Mouse (Mus musculus) heart, embryonic 14.5 days (tissue): ENCODE data around the gene Tns3. TPM values are rescaled to one million over a fixed set of nuclear protein-coding genes. Genes with fewer than 3 reads are reported as not detected.
A peak's percentile ranks its signal among the peaks of the same experiment; 100 is the strongest.

Experiments
- ATAC-seq: fragments of 200-750 bp; cut with Nextera tagmentation; 2 replicates; pipeline ENCODE4 v1.8.0; 2017; ENCODE audit warnings: low read depth, moderate TSS enrichment; ENCODE audit not compliant: insufficient number of reproducible peaks, insufficient read depth, low FRiP score
- H3K27ac ChIP-seq, 2 experiments: fragments of 200-500 bp in 1 of 2; fragments of 300-500 bp in 1 of 2; sonication (generic) in 1 of 2; replicated peaks in 1 of 2; 2 replicates each; pipeline ENCODE4 v1.5.1; 2012 to 2014; ENCODE audit warnings: low read depth in 2 of 2, low read length in 2 of 2, control low read depth in 1 of 2, mild to moderate bottlenecking in 1 of 2, mixed read lengths in 1 of 2; ENCODE audit not compliant: control insufficient read depth in 1 of 2, insufficient read depth in 1 of 2
- H3K27me3 ChIP-seq: fragments of 300-500 bp; sonication (generic); 2 replicates; pipeline ENCODE4 v1.6.1; 2014; ENCODE audit warnings: mild to moderate bottlenecking, low read length, control low read depth; ENCODE audit not compliant: control insufficient read depth, insufficient read depth
- H3K36me3 ChIP-seq: fragments of 300-500 bp; sonication (generic); 2 replicates; pipeline ENCODE4 v1.6.1; 2014; ENCODE audit warnings: mild to moderate bottlenecking, control low read depth, low read length, mixed read lengths; ENCODE audit not compliant: control insufficient read depth, insufficient read depth
- H3K4me1 ChIP-seq, 2 experiments: fragments of 200-500 bp in 1 of 2; fragments of 300-500 bp in 1 of 2; sonication (generic) in 1 of 2; 2 replicates each; pipeline ENCODE4 v1.6.1; 2012 to 2014; ENCODE audit warnings: low read length in 2 of 2, control low read depth in 1 of 2, mixed read lengths in 1 of 2; ENCODE audit not compliant: control insufficient read depth in 2 of 2, insufficient read depth in 2 of 2
- H3K4me2 ChIP-seq: fragments of 300-500 bp; sonication (generic); 2 replicates; pipeline ENCODE4 v1.6.1; 2014; ENCODE audit warnings: mild to moderate bottlenecking, low read length
- H3K4me3 ChIP-seq, 2 experiments: fragments of 200-500 bp in 1 of 2; fragments of 300-500 bp in 1 of 2; sonication (generic) in 1 of 2; 2 replicates each; pipeline ENCODE4 v1.5.1; 2012 to 2014; ENCODE audit warnings: low read length in 2 of 2, mild to moderate bottlenecking in 2 of 2, control low read depth in 1 of 2, low read depth in 1 of 2, moderate library complexity in 1 of 2; ENCODE audit not compliant: control insufficient read depth in 1 of 2, insufficient read depth in 1 of 2
- H3K9ac ChIP-seq: fragments of 300-500 bp; sonication (generic); 2 replicates; pipeline ENCODE4 v1.6.1; 2014; ENCODE audit warnings: mild to moderate bottlenecking, low read length
- H3K9me3 ChIP-seq: fragments of 300-500 bp; sonication (generic); 2 replicates; pipeline ENCODE4 v1.6.1; 2016; ENCODE audit warnings: low read length, control low read depth; ENCODE audit not compliant: control insufficient read depth
- WGBS: fragments of 180-500 bp; shearing (Covaris S2); extraction: QIAGEN DNeasy Blood & Tissue Kit; methylation state at CpG from one replicate; pipeline ENCODE4 v1.1.7; 2014; 5-methylcytosine and 5-hydroxymethylcytosine counted together
- polyA plus RNA-seq: library from polyadenylated mRNA; unstranded; fragments of >200 nt; fragmentation: Nextera tagmentation; extraction: Ambion mirVana; gene quantifications from 2 replicates; pipeline ENCODE4 v1.2.1, GENCODE M21; 2014

Gene Tns3
- polyA plus RNA-seq, 1 experiment from 2014 or later, result 14.1 TPM

DNA sequence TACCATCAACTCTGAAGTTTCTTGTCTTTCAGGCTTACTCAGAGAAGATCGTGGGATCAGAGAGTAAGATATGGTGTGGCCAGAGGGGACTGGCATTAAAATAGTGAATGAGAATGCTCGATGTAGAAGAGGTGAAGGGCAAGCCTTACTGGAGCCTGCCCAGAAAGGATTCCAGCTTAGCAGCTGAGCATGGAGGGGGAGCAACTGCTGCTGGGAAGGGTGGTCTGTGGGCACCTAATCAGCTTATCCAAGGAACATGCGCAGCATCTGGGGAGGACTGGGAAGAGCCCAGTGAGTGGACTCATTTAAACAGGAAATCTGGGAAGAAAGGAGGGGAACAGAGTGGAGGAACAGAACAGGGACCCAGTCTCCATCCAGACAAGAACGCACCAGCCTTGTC is 26.3 kb upstream of the Tns3 start:
- WGBS, result 62% methylated on average over 4 of the region's 4 CpGs
- no peak for ATAC-seq
- no peak overlapping the region for H3K27ac ChIP-seq
- H3K4me2 ChIP-seq, result no peak overlapping the region
- H3K27me3 ChIP-seq, result no peaks in the 10 kb centered on the region
- no peak overlapping the region for H3K9ac ChIP-seq
- no peak overlapping the region for H3K4me3 ChIP-seq
- peaks cover 21 to 28% of the 10 kb centered on the region in 2 experiments for H3K4me1 ChIP-seq
- 0 out of 2 replicates have a peak, but pooled peaks cover 4% of the 10 kb centered on the region for H3K9me3 ChIP-seq
- H3K36me3 ChIP-seq, result no peaks in the 10 kb centered on the region

DNA sequence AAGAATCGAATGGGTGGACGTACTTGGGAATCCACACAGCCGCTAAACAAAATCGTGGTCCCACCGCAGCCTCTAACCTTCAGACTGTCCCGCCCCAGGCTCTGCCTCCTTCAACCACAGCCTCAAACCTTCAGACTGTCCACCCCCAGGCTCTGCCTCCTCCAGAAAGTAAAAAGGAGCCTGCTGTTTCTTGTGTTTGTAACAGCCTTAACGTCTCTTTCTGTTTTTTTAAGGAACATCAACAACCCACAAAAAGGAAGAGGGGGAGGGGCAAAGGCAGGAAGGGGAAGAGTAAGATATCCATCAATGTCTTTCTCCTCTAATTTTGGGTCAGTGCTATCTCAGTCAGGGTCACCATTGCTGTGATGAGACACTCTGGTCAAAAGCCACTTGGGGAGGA is 25.2 kb upstream of the Tns3 start:
- no peak overlapping the region for H3K9ac ChIP-seq
- H3K36me3 ChIP-seq, result no peaks in the 10 kb centered on the region
- no peaks in the 10 kb centered on the region for H3K27me3 ChIP-seq
- peaks cover 21 to 28% of the 10 kb centered on the region in 2 experiments for H3K4me1 ChIP-seq
- ATAC-seq, result no peak
- H3K9me3 ChIP-seq, result 0 out of 2 replicates have a peak, but pooled peaks cover 2% of the 10 kb centered on the region
- no peak overlapping the region for H3K27ac ChIP-seq
- no peak overlapping the region for H3K4me2 ChIP-seq
- 78% methylated on average over 7 of the region's 7 CpGs for WGBS
- H3K4me3 ChIP-seq, result no peak overlapping the region

DNA sequence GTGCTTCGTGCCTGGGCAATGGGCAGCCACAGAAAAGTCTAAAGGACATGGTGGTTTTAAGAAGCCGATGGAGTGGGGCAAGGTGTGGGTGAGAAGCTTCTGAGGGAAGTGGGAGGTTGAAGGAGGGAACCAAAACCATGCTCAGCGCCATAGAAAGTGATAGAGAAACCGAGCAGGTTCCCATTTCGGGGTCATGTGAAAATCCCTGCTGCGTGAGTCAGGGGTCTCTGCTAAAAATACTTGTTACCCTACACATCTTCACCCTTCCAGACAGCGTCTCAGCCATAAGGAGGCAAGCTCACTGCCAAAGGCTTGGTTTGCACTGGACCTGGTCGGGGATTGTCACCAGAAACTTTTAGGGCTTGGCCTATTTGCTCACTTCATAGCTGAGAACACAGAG is 24.6 kb upstream of the Tns3 start:
- Histone ChIP-seq H3K9ac (no peak overlapping the region), H3K9me3 (no peaks in the 10 kb centered on the region), H3K4me2 (no peak overlapping the region), H3K36me3 (no peaks in the 10 kb centered on the region), H3K27me3 (no peaks in the 10 kb centered on the region), H3K27ac (no peak overlapping the region), H3K4me1 (peaks cover 21 to 28% of the 10 kb centered on the region in 2 experiments), H3K4me3 (no peak overlapping the region)
- no peak for ATAC-seq
- WGBS, result 91% methylated on average over 8 of the region's 8 CpGs

DNA sequence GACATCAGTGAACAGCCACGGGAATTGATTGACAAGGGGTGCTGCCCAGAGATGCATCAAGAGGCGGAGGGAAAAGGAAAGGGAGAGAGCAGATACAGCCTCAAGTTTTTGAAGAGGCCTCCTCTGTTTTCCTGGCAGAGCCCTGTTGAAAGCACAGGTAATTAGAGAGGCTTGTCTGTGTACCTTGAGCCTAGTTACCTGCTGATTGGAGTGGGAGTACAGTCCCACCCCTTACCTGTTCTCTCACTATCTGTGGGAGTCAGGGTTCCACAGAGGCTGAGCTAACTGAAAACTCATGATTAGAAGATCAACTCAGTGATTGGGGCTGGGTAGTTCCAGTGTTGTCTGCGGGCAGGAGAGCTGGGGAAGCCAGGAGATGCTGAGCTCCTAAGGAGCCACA is 22.2 kb upstream of the Tns3 start:
- peaks cover 2 to 9% of the 10 kb centered on the region in 2 experiments for H3K4me1 ChIP-seq
- H3K9ac ChIP-seq, result no peak overlapping the region
- ATAC-seq, result no peak
- no peaks in the 10 kb centered on the region for H3K36me3 ChIP-seq
- 70% methylated on average over 3 of the region's 3 CpGs for whole genome bisulfite sequencing
- H3K4me2 ChIP-seq, result no peak overlapping the region
- H3K27ac ChIP-seq, result no peak overlapping the region
- H3K27me3 ChIP-seq, result no peaks in the 10 kb centered on the region
- no peaks in the 10 kb centered on the region for H3K9me3 ChIP-seq
- no peak overlapping the region for H3K4me3 ChIP-seq

DNA sequence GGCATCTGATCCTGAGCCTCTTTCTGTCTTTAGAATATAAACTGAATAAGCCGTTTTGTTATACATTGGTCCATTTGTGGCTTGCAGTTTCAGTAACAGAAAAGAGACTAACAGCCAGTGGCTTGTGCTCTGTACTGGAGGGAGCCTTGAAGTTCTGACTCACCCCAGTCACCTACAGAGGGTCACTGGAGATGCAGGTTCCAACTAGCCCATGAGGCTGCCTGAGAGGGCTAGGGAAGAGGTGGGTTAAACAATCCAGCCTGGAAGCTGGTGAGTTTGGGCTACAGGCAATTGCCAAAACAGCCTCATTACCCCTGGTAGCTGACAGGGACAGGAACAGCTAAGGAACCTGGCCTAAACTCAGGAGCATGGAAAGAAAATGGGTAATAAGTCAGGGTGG is 21.7 kb upstream of the Tns3 start:
- Histone ChIP-seq H3K36me3 (no peaks in the 10 kb centered on the region), H3K9me3 (no peaks in the 10 kb centered on the region), H3K4me1 (peaks cover 3 to 11% of the 10 kb centered on the region in 2 experiments), H3K9ac (no peak overlapping the region), H3K4me2 (no peak overlapping the region), H3K27me3 (no peaks in the 10 kb centered on the region), H3K4me3 (no peak overlapping the region), H3K27ac (no peak overlapping the region)
- 85% methylated on average over 1 of the region's 1 CpGs for WGBS
- ATAC-seq, result no peak

DNA sequence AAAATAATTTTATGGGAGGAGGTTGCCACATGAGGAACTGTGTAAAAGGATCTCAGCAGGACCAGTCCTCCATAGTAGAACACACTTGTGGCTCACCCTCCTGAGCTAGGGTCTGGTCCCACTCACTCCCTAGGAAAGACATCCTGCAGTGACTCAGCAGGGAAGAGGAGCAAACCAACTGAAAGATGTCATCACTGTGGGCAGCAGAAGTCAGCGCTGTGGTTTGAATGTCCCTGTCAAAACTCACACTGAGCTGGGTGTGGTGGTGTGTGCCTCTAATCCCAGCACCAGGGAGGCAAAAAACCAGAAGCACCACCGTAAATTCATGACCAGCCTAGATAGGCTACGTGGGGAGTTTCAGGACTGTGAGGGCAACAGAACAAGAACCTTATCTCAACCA is 20.9 kb upstream of the Tns3 start:
- Histone ChIP-seq H3K4me3 (no peak overlapping the region), H3K36me3 (no peaks in the 10 kb centered on the region), H3K4me1 (peaks cover 4 to 12% of the 10 kb centered on the region in 2 experiments), H3K4me2 (no peak overlapping the region), H3K9me3 (no peaks in the 10 kb centered on the region), H3K9ac (no peak overlapping the region), H3K27me3 (no peaks in the 10 kb centered on the region), H3K27ac (no peak overlapping the region)
- WGBS, result 58% methylated on average over 3 of the region's 3 CpGs
- no peak for ATAC-seq

DNA sequence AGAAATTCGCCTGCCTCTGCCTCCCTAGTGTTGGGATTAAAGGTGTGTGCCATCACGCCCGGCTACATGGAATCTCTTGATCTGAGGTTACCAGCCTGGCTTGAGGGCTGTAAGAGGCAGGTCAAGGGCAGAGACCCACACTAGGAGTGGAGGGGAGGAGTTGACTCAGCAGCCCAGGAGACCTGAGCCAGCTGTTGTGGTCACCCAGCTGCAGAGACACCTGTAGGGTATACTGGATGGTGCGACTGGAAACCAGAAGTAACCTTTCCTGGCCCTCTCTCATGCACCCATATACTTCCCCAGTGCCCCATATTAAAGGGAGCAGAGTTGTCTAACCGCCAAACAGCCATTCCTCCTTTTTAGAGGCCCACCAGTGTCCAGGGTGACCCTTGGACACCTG is 19.9 kb upstream of the Tns3 start:
- ATAC-seq, result no peak
- H3K9ac ChIP-seq, result no peak overlapping the region
- no peak overlapping the region for H3K27ac ChIP-seq
- no peaks in the 10 kb centered on the region for H3K36me3 ChIP-seq
- H3K9me3 ChIP-seq, result no peaks in the 10 kb centered on the region
- no peak overlapping the region for H3K4me2 ChIP-seq
- H3K4me1 ChIP-seq, result peaks cover 4 to 12% of the 10 kb centered on the region in 2 experiments
- H3K4me3 ChIP-seq, result no peak overlapping the region
- no peaks in the 10 kb centered on the region for H3K27me3 ChIP-seq
- WGBS, result 91% methylated on average over 5 of the region's 5 CpGs

DNA sequence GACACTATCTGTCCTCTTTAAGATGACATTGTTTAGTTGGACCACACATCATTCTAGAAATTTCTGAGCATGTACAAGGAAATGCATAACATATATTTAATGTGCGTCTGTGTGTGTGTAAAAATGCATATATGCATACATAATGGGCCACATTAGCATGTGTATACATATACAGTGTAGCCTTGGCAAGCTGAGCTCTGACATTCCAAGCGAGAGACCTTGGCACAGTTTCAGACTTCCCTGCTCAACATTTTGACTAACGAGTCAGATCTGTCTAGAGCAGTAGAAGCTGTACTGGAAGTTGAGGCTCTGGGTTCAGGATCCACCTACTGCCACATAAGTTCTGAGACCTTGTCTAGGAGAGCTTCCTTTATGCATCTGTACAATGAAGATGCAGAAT is 17.0 kb upstream of the Tns3 start:
- ATAC-seq, result no peak
- peaks cover 6 to 12% of the 10 kb centered on the region in 2 experiments for H3K4me1 ChIP-seq
- WGBS, result 43% methylated on average over 3 of the region's 3 CpGs
- no peaks in the 10 kb centered on the region for H3K27me3 ChIP-seq
- H3K4me2 ChIP-seq, result no peak overlapping the region
- H3K4me3 ChIP-seq, result no peak overlapping the region
- H3K36me3 ChIP-seq, result no peaks in the 10 kb centered on the region
- H3K9me3 ChIP-seq, result no peaks in the 10 kb centered on the region
- H3K9ac ChIP-seq, result no peak overlapping the region
- peak overlapping the region in 1 of 2 experiments; percentile 10; a peak in 1 of 4 replicates for H3K27ac ChIP-seq
